Mouse (Mus musculus) MN1 (cell line): ENCODE measurements around the gene Tmem108.

Experiments used
- DNase-seq: peaks from one replicate; pipeline ENCODE4 v3.0.0-alpha.2; 2016; ENCODE audit warnings: low spot score

Tmem108 gene

DNA sequence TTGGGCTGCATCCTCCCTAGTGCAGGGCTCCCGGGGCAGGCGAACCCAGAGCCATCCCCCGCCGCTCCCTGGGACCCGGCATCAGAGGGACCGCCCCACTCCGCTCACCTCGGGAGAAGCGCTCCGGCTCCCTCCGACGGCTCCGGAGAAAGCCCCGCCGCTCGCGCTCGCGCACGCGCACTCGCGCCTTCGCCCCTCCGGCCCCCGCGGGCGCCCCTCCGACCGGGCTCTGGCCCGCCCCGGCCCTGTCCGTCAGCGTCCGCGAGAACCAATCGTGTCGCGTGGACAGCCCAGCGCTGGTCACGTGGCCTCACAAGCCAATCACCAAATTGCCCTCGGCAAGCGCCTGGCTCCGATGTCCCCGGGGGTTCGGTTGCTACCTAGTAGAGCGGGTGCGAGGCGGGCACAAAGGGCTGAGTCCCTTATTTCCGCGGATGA lies at the start of gene Tmem108:
TSS of gene Tmem108 (minus strand) at position 191 of the 438 bp plus-strand sequence.
- peak; percentile 97 for DNase-seq

DNA sequence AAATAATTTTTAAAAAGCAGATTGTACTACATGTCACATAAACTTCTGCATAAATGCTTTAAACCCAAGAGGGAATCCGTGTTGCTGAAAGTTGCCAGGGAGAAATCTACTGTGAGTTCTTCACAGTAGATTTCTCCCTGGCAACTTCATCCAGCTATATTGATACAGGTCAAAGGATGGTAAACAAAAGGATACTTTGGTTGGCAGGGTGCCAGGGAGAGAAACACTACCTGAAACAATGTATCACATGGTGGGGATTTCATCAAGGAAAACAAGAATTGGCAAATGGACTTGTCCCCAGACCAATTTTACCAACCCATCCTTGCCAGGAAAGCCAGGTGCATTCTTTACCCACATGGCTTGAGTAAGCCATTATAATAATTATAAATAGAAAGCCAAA lies 27.4 kb upstream of the Tmem108 start:
- no peak for DNase-seq

DNA sequence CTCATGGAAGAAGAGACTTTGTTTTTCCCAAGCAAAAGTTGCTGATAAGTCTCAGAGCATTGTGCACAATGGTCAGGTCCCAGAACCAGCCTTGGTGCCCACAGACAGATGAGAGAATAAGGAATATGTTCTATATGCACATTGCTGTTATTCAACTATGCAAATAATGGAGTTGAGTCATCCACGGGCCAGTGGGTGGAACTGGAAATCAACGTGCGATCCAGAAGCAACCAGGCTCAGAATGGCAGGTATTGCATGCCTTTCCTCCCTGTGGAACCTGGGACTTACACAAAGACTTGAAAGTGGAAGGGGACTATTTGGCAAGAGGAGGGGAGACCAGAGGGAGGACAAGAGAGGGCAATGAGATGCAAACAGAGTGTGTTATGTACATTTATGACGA lies 22.5 kb upstream of the Tmem108 start:
- DNase-seq = no peak

DNA sequence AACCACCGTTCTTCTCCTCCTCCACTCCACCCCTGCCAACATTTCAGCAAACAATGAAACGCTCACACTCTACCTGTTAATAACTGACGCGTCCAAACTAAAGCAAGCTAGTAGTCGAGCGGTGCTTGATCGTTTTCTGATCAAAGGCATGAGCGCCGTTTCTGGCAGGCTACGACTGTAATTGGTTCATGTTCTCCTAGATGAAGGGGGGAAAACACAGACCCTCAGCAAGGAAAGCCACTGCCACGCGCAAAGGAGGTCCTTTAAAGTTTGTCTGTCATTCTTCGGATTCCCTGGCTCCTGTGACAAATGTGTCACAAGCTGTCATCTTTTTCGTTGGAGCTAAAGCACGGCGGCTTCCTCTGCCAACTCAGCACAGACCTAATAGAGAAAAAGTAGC lies 21.6 kb upstream of the Tmem108 start:
- no peak for DNase-seq

DNA sequence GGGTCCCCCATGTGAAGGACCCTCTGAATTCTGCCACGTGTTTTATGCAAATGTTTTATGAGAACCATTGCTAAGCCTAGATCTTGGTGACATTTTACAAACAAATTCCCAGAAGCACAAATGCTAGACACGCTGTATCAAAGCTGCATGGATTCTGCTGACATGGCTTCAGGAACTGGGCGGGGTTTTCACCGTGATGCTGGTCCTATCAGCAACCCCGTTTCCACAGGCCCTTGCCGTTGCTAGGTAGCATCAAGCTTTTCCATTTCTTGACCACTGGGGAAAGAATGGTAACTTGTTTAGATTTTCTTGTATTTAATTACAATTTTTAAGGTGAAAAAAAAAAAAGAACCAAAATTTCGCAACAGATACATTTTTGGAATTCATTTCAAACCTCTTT lies 20.7 kb upstream of the Tmem108 start:
- no peak for DNase-seq

DNA sequence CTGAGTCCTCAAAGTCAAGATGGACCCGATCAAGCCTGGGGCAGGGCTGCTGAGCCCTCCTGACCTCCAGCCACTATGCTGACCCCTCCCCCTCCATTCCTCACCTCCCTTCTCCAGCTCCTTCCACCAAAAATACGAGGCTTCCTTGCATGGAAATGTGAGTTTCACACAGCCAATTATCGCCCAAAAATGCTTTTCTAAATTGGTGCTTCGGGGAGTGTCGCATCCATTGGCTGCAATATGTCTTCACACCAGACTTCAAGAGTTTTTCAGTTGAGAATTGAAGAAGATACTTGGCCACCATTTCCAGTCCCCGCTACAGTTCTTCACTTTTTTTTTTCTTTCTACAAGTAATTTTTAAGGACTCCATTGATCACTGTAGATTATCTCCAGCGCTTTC lies 19.8 kb upstream of the Tmem108 start:
- no peak for DNase-seq

DNA sequence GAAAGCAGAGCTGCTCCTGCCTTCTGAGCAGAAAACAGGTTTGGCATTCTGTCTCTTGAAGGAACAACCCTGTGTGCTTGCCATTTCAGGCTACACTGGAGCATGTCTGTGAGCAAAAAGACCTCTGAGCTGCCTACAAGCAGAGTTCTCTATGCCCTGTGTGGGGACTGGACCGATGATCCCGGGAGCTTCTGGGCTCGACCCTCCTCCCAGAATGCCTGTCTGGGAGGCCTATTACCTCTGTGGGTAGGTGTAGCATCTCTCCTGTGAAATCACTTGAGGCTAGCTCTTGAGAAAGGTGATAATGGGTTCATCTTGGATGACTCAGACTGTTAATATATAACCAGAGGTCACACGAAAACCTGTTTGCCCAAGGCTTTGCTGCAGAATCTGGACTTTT lies 19.0 kb upstream of the Tmem108 start:
- no peak for DNase-seq

DNA sequence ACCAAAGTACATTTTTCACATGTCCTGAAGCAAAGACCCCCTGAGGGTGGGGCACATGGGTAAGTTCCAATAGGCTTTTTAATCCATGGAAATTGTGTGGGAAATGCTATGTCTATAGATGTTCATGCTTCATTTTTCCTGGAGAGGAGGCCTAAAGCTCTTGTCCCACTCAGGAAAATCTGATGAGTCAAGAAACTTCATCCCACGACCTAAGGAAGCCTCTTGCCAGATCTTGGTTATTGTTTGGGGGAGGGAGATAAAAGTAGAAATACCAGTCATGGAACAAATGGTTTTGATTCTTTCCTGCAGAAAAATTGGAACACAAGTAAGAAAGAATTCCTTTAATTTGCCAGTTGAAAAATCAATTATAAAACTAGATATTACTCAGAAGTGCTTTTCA lies 16.5 kb upstream of the Tmem108 start:
- DNase-seq = no peak

DNA sequence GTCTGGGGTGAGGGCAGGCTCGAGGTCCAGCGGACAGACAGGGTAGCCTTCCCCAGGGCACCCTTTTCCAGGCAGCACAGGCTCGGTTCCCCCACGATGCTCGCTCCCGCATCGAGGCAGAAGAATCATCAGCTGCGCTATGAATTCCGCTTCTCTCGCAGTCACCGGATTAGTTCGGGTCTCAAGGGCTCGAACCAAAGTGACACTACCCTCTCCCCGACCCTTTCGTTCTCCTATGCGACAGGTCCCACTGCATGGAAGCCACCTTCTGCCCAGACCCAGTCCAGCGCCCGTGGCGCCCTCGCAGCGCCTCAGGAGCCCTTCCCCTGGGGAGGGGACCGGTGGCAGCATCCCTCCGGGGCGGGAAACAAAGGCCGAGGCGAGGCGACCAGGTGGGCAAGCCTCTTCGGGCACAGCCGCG lies 476 bp downstream of the Tmem108 start:
- DNase-seq = peak; percentile 46

DNA sequence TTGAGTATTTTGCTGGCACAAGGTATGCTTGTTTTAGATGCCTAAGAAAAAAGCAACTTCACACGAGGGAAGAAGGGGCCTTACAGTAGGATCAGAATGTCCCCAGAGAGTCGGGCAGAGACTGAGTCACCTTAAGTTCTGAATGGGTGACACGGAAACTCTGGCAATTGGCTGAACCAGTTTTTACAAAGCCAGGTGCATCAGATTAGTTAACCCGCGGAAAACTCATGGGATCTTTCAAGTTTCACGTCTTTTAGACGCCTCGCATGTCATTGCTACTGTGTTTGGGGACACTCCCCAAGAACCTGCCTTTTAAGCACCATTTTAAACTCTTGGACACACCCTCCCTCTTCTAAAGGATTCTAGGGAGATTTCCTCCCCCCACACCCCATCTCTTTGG lies 1.3 kb downstream of the Tmem108 start:
- DNase-seq = peak; percentile 33

DNA sequence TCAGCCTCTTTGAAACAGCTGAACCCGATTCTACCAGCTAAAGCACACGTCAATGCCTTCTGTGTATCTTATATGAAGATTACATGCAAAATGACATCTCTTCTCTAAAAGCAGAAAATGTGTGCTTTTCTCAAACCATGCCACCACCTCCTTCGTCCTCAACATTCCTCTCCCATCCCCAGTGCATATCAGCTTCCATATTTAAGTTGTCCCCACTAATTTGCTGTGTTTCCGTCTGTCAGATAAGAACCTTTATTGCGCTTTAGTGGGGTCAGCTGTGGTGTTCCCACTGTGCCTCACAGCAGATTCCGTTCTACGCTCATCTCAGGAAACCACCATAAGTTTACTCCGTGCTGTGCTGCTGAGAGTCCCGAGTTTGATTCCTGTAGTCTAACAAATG lies 1.8 kb downstream of the Tmem108 start:
- DNase-seq = no peak

DNA sequence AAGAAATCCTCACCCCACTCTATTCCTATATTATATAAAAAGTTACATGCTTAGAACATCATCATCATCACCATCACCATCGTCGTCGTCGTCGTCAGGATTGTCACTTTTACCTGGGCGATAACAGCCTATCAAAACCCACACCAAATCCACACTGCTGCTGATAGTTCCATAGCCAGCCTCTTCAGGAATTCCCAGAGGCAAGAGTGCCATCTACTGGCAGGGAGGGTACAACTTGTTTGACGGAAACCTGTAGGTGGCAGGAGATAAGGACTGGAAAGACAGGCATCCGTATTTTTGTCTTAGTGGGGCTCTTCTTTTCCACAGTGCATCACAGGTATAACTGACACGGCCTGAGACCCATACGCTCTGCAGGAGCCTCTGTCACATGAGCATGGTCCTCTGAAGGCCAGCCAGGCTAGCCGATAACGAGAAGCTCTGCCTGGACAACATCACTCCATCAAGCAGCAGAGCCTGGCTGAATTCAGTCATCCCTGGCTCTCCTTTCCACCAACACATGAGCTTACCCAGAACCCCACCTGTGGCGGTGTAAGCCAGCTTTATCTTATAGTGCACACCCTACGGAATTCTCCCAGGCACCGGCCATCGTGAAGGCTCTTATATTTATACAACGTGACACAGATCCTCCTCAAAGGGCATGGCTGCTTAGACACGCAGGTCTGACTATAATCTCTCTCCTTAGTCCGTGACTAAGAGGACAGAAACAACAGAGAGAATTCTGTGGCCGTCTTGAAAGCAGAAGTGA lies 2.5 kb downstream of the Tmem108 start:
- DNase-seq = peak; percentile 89

DNA sequence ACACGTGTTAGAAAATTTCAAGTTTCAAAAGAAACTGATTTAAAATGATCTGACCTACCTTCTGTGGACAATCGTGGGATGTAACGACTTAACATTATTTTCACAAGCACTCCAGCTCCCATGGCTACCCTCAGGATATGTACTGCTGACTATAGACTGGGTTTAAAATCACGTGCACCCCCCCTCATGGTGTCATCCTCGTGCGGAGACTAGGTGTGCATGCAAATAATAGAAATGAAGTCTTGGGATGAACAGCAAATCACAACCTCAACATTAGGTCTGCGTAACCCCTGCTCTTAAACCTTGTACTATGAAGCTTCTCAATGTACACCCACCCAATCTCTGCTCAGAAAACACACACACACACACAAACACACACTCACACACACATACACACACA lies 3.4 kb downstream of the Tmem108 start:
- no peak for DNase-seq

DNA sequence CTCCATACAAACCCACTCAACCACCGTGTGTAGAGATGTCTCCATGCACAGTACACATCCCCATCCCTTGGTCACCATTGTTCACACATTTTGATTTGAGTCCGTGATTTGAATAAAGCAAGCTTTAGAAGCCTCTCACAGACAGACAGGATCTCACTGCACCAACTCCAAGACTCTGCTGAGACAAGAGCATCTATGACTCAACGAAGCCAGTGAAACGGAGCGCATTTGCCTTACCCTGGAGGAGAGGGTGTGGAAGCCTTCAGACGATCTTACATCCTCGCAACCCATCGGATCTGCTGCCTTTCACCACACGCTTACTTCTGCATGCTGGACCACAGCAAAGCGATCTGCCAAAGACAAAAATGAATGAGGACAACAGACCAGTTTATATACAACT lies 9.0 kb downstream of the Tmem108 start:
- DNase-seq = no peak

DNA sequence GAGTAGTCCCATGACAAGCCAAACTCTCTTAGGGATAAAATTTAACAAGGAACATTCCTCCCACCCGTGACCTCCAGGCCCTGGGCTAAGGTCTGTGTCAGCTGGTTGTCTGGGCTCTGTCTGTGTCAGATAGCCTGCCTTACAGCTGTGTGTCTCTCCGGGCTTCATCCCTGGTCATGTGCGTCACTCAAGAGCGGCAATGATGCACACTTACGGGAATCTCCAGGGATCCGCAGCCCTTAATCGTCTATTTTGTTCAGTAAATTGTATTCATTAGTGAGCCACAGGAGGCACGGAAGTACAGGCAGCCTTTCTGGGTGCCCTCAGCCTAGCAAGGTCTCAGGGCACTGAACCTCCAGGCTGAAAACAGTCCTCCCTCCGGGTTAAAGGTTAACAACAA lies 10.1 kb downstream of the Tmem108 start:
- DNase-seq = peak; percentile 72

DNA sequence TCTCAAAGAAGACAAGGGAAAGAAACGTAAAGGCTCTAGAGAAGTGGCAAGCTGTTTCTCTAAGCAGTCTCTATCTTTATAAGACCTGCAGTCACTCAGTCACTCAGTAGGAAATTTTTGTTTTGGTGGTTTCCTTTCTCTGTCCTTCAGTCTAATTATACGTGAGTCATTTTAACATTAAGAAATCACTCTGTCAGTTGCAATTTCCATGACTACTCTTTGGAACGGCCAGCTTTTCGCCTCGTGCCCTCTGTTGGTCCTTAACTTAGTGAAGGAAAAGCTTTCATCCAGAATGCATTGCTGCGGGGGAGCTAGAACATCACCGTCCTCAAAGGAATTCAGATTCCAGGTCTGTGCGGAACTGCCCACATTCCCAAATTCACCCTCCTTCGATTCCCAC lies 11.1 kb downstream of the Tmem108 start:
- no peak for DNase-seq

DNA sequence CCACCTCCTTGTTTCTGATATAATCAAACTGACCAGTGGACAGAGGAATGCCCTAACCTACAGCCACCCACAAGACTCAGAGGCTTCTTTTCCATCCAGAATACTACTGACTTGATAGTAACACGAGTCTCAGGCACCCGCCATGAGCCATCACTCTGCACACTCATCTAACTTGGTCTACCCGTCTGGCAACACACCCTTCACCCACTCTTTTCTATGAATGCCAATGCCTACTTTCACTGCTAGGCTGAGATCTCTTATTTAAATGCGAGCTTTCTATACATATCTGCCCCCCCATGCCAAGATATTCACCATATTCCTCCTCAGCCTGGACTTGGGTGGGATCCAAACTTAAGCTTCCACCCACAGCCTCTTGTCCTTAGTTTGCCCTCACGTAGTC lies 15.0 kb downstream of the Tmem108 start:
- no peak for DNase-seq

DNA sequence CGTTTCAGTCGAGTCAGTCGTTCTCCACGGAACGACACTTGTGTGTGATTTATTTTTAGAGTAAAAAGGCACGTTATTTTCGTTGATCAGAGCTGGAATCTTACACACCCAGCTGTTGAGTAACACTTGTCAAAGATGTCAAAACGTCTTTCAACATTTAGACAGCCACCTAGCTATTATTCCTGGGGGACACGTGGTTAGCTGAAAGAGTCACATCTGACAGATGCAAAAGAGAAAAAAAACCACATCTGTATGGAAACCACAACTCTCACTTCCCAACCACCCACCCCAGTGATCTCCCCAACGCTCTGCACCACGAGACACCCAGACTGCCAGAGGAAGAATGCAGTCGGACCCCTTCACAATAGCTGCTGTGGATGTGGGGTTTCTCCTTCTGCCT lies 21.5 kb downstream of the Tmem108 start:
- DNase-seq = no peak

DNA sequence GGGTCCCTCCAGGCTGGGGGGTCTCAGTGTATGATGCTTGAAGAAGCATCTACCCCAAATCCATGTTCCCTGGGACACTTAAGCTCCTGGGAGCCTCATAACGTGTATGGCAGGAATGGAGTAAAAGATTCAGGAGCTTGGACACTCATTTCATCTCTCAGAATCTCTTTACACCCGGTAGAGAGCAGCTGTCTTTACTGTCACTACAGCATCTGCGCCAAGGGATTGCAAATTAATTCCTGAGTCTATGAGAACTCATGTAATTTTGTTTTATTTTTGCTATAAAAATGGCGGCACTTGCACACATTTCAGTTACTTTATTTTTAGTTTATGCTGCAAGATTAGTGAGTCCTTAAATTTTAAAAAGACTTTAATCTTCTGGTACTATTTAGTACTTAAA lies 22.6 kb downstream of the Tmem108 start:
- DNase-seq = no peak

DNA sequence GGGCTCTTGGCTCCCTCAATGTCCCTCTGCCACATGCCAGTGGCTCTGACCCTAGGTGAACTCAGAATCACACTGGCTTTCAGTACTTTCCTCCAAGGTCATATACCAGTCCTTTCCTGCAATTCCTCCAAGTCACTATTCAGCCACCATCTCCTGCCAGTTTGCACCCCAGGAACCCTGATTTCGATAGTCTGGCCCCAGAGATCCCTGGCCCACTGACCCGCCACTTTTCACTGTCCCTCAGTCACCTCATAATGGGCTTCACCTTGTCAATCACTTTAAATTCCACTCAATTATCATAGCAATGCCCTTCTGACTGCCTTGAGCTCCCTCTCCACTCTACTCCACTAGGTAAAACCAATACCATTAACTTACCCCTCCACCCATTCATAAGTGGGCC lies 31.9 kb downstream of the Tmem108 start:
- DNase-seq = no peak

DNA sequence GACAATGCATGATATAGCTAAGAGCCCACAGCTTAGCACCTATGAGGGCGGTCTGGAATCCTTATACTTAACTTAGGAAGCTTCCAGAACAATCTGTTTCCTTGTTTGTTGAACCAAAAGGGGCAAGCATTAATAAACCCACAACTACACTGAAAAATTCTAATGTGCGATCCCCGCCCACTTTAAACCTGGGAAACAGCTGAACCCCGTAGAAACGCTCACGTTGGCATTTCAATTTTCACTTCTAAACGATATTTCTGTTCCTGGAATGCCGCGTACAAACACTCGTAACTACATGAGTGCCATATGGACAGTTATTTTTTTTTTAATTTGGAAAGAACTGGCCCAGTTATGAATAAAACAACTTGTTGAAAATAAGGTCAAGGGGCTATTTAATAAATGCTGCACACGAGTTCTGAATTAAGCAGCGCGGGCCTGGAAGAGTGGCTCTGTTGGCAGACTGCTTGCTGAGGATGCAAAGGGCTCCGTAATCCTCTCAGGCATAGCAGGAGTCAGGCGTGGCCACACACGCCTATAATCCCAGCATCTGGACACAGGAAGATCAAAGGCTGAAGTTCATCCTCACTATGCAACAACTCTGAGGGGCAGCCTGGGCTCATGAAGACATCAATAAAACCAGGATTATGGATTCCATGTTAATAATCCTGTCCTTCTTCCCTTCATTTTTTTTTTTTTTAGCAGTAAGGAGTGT lies 34.7 kb downstream of the Tmem108 start:
- DNase-seq = no peak

DNA sequence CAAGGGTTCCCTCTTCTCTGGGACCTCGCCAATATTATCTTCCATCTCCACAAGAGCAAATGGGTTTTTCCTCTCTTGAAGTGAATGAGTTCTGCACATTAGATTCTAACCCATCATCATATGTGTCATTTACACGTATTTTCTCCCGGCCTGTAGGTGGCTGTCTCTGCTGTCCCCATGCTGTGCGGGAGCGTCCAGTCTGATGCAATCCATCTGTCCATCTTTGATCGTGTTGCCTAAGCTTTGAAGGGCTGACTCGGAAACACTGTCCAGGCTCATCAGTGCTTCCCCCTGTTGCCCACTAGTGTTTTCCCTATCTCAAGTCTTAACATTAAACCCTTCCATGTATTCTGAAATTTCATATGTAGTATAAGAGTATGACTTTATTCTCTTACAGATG lies 36.1 kb downstream of the Tmem108 start:
- peak; percentile 36 for DNase-seq

DNA sequence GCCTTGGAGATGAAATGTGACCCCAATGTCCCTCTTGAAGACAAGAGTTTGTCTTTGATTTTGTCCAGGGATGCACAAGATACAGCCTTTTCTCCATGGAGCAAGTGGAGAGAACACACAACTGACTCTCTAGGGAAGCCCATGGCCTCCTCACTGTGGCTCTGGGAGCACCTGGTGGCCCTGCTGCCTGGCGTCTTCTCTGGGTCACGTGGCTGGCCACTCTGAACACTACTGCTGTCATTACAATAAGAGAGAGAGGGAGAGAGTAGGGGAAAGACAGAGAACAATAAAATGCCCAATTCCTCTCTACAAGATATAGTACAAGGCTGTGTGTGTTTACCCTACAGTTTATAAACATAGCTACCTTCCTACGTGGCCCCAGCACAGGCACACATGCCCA lies 40.2 kb downstream of the Tmem108 start:
- DNase-seq = no peak

DNA sequence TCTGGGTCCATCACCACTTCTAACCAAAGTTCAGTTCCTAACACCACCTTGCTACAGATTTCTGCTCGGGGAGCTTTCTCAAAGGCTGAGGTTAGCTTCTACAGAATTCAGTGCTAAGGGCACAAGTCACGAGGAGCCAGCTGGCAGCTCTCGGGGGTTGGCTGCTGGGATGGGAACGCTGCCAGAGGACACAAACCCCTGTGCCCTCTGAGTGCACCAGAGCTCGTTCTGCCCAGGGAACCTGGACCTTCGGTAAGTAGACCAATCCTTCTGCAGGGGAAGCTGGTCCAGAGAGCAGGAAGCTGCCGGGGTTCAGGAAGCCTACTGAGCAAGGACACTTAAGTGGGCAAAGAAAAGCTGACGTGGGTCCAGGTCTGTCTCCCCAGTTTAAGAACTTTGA lies 40.6 kb downstream of the Tmem108 start:
- DNase-seq = peak; percentile 11
